Mouse (Mus musculus): ENCODE measurements around the gene Mrpl20. TPM values are rescaled to one million over a fixed set of nuclear protein-coding genes. Genes with fewer than 3 reads are reported as not detected.
A peak's percentile ranks its signal among the peaks of the same experiment; 100 is the strongest.

Mrpl20 gene
- polyA plus RNA-seq, 1 experiment from 2014 or later: 283 TPM

DNA sequence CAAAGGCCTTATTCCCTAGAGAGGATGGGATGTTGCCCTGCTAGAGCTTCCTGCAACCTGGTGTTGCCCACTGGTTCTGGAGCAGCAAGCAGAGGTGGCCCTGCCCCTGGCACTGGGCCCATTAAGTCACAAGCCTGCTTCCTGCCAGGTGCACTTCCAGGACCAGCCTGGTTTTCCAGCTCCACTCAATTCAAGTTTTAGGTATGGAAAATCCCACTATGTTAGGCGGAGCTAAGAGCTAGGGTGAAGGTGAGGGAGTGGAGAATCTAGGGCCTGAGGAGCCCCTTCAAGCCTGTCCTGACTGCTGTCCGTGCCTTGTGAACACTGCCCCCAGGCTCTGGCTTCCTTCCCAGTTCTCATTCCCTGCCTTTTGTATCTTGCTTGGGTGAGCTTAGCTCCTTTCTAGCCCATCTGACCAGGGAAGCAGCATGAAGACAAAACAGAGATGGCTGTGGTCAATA is 49.3 kb downstream of the Mrpl20 start:
- DNase-seq (ENCODE audit: low spot score): no peak

DNA sequence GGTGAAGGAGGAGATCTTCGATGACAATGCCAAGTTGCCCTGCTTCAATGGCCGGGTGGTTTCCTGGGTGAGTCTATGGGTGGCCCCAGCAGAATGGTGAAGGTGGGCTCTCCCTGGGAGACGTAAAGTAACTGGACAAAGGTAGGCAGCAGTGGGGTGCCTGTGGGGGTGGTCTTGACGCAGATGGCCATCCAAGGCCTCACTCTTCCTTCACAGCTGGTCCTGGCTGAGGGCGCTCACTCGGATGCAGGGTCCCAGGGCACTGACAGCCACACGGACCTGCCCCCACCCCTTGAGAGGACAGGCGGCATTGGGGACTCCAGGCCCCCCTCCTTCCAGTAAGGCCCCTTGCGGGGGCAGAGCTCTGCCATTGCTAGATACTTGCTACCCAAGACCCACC is 50.7 kb downstream of the Mrpl20 start:
- DNase-seq (ENCODE audit: low spot score): no peak

DNA sequence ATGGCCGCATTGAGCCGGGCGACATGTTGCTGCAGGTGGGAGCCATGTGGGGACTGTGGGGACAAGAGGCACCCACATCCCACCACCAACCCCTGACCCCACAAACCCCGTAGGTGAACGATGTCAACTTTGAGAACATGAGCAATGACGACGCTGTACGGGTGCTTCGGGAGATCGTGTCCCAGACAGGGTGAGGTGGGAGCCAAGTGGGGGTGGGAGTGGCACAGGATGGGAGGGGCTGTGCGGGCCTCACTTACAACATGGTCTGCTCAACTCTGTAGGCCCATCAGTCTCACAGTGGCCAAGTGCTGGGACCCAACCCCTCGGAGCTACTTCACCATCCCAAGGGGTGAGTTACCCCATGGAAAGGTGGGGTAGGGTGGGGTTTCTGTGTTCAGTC is 52.3 kb downstream of the Mrpl20 start:
- no peak for DNase-seq (ENCODE audit: low spot score)

DNA sequence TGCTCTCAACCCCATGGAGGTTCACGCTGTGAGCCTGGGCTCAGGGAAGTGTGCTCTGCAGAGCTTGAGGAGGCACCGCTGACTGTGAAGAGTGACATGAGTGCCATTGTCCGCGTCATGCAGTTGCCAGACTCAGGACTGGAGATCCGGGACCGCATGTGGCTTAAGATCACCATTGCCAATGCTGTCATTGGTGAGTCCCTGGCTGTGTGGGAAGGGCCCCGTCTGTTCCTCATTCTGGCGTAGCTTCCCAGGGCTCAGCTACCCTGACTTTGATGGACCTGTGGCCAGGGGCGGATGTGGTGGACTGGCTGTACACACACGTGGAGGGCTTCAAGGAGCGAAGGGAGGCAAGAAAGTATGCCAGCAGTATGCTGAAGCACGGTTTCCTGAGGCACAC is 53.4 kb downstream of the Mrpl20 start:
- no peak for DNase-seq (ENCODE audit: low spot score)

DNA sequence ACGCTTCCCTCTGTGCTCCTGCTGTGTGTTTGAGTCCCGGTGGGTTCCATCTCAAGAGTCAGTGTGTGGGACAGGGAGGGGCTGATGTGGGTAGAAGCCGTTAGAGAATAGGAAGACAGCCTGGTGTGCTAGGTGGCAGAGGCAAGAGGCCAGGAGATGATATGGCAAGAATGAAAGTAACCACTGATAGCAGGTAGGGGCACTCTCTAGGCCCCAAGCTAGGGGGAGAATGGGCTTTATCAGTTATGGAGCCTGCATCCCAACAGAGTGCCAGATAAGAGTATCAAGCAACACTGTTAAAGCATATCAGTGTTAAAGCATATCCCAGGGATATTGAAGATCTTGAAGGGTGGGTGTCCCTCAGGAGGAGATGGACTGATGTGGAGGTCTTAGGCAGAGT is 54.2 kb downstream of the Mrpl20 start:
- no peak for DNase-seq (ENCODE audit: low spot score)

DNA sequence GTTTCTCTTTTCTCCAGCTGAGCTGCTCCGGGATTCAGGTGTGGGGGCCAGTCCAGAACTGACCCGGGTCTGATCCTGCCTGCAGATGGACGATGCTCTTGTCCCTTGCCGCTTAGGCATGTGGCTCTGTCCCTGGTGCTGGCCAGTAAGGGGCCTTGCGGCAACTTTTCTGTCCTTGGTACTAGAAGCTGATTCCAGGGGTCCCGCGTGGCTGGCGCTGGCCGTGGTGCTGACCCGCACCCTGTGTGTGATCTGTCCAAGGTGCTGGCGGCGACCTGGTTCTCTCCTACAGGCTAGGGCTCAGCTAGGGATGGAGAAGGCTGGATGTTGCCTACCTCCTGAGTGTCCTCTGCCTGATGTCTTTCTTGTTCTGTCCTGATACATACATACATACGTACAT is 56.6 kb downstream of the Mrpl20 start:
- DNase-seq (ENCODE audit: low spot score): peak; percentile 40

Small RNAs within 50 kb of the gene (microRNA-seq; reads per million reads assigned to microRNA genes)
- gene Gm27743 (ENCODE audit: borderline number of aligned reads): not detected

Other genes with a start within 250 kb of the Mrpl20 start
- gene Nadk, start 240.5 kb upstream of the Mrpl20 start, polyA plus RNA-seq (2015; fragmentation: Nextera tagmentation; extraction: Ambion mirVana): 85.1 and 92.5 TPM in 2 replicates
- gene Slc35e2, start 201.5 kb upstream of the Mrpl20 start, polyA plus RNA-seq (2015; fragmentation: Nextera tagmentation; extraction: Ambion mirVana): 6.3 and 7.5 TPM in 2 replicates
- gene Cdk11b, start 178.0 kb upstream of the Mrpl20 start, polyA plus RNA-seq (2015; fragmentation: Nextera tagmentation; extraction: Ambion mirVana): 65.7 and 76.3 TPM in 2 replicates
- gene Gm10563, start 157.5 kb upstream of the Mrpl20 start, polyA plus RNA-seq (2015; fragmentation: Nextera tagmentation; extraction: Ambion mirVana): not detected in 2 replicates
- 7.5 and 8.3 TPM in 2 replicates for gene Mmp23, start 149.5 kb upstream of the Mrpl20 start, polyA plus RNA-seq (2015; fragmentation: Nextera tagmentation; extraction: Ambion mirVana)
- 14.2 and 14.4 TPM in 2 replicates for gene Mib2, start 133.7 kb upstream of the Mrpl20 start, polyA plus RNA-seq (2015; fragmentation: Nextera tagmentation; extraction: Ambion mirVana)
- 4.4 and 5.2 TPM in 2 replicates for gene Fndc10, start 108.5 kb upstream of the Mrpl20 start, polyA plus RNA-seq (2015; fragmentation: Nextera tagmentation; extraction: Ambion mirVana)
- 194 and 202 TPM in 2 replicates for gene Ssu72, start 98.1 kb upstream of the Mrpl20 start, polyA plus RNA-seq (2015; fragmentation: Nextera tagmentation; extraction: Ambion mirVana)
- 1.1 and 1.4 TPM in 2 replicates for gene Tmem240, start 68.1 kb upstream of the Mrpl20 start, polyA plus RNA-seq (2015; fragmentation: Nextera tagmentation; extraction: Ambion mirVana)
- 61.6 and 63.9 TPM in 2 replicates for gene Atad3a, start 41.8 kb upstream of the Mrpl20 start, polyA plus RNA-seq (2015; fragmentation: Nextera tagmentation; extraction: Ambion mirVana)
- gene Vwa1, start 28.2 kb upstream of the Mrpl20 start, polyA plus RNA-seq (2015; fragmentation: Nextera tagmentation; extraction: Ambion mirVana): 8.6 and 9.0 TPM in 2 replicates
- gene Tmem88b, start 17.0 kb upstream of the Mrpl20 start, polyA plus RNA-seq (2015; fragmentation: Nextera tagmentation; extraction: Ambion mirVana): 0.05 and 0.21 TPM in 2 replicates
- 0.23 and 0.42 TPM in 2 replicates for gene Ankrd65, start 12.4 kb upstream of the Mrpl20 start, polyA plus RNA-seq (2015; fragmentation: Nextera tagmentation; extraction: Ambion mirVana)
- 139 and 162 TPM in 2 replicates for gene Ccnl2, start 9.6 kb downstream of the Mrpl20 start, polyA plus RNA-seq (2015; fragmentation: Nextera tagmentation; extraction: Ambion mirVana)
- 187 and 198 TPM in 2 replicates for gene Aurkaip1, start 28.4 kb downstream of the Mrpl20 start, polyA plus RNA-seq (2015; fragmentation: Nextera tagmentation; extraction: Ambion mirVana)
- gene Mxra8, start 36.8 kb downstream of the Mrpl20 start, polyA plus RNA-seq (2015; fragmentation: Nextera tagmentation; extraction: Ambion mirVana): 15.1 and 18.1 TPM in 2 replicates
- 5.7 and 7.6 TPM in 2 replicates for gene Dvl1, start 44.5 kb downstream of the Mrpl20 start, polyA plus RNA-seq (2015; fragmentation: Nextera tagmentation; extraction: Ambion mirVana)
- 0.16 and 0.28 TPM in 2 replicates for gene Tas1r3, start 60.5 kb downstream of the Mrpl20 start, polyA plus RNA-seq (2015; fragmentation: Nextera tagmentation; extraction: Ambion mirVana)
- gene Cptp, start 66.6 kb downstream of the Mrpl20 start, polyA plus RNA-seq (2015; fragmentation: Nextera tagmentation; extraction: Ambion mirVana): 9.4 and 11.4 TPM in 2 replicates
- 84.9 and 92.2 TPM in 2 replicates for gene Ints11, start 66.7 kb downstream of the Mrpl20 start, polyA plus RNA-seq (2015; fragmentation: Nextera tagmentation; extraction: Ambion mirVana)
- 39.9 and 42.5 TPM in 2 replicates for gene Pusl1, start 88.9 kb downstream of the Mrpl20 start, polyA plus RNA-seq (2015; fragmentation: Nextera tagmentation; extraction: Ambion mirVana)
- 9.7 and 11.6 TPM in 2 replicates for gene Acap3, start 88.9 kb downstream of the Mrpl20 start, polyA plus RNA-seq (2015; fragmentation: Nextera tagmentation; extraction: Ambion mirVana)
- gene Ube2j2, start 141.0 kb downstream of the Mrpl20 start, polyA plus RNA-seq (2015; fragmentation: Nextera tagmentation; extraction: Ambion mirVana): 117 and 128 TPM in 2 replicates
- 14.9 and 19.3 TPM in 2 replicates for gene C1qtnf12, start 159.4 kb downstream of the Mrpl20 start, polyA plus RNA-seq (2015; fragmentation: Nextera tagmentation; extraction: Ambion mirVana)
- 8.4 and 10.7 TPM in 2 replicates for gene B3galt6, start 189.8 kb downstream of the Mrpl20 start, polyA plus RNA-seq (2015; fragmentation: Nextera tagmentation; extraction: Ambion mirVana)
- gene Sdf4, start 190.0 kb downstream of the Mrpl20 start, polyA plus RNA-seq (2015; fragmentation: Nextera tagmentation; extraction: Ambion mirVana): 187 and 194 TPM in 2 replicates
- gene Tnfrsf4, start 211.0 kb downstream of the Mrpl20 start, polyA plus RNA-seq (2015; fragmentation: Nextera tagmentation; extraction: Ambion mirVana): 7.9 and 9.5 TPM in 2 replicates
- 13.9 and 14.8 TPM in 2 replicates for gene Tnfrsf18, start 223.3 kb downstream of the Mrpl20 start, polyA plus RNA-seq (2015; fragmentation: Nextera tagmentation; extraction: Ambion mirVana)